Mouse (Mus musculus) C2C12 (cell line): ENCODE data around the gene Gm20388. TPM values are rescaled to one million over a fixed set of nuclear protein-coding genes. Genes with fewer than 3 reads are reported as not detected.

ENCODE experiments used
- H3K27me3 ChIP-seq: one replicate; pipeline ENCODE4 v1.6.1; 2011; ENCODE audit not compliant: control insufficient read depth, insufficient read depth, insufficient read length
- H3K36me3 ChIP-seq: one replicate; pipeline ENCODE4 v1.6.1; 2011; ENCODE audit not compliant: control insufficient read depth, insufficient read depth
- H3K4me3 ChIP-seq: one replicate; pipeline ENCODE4 v1.5.1; 2011; ENCODE audit warnings: mild to moderate bottlenecking, control low read depth; ENCODE audit not compliant: poor library complexity, insufficient read depth, severe bottlenecking
- H3K79me2 ChIP-seq: one replicate; pipeline ENCODE4 v1.6.1; 2011; ENCODE audit not compliant: control insufficient read depth, insufficient read depth
- H3K79me3 ChIP-seq: one replicate; pipeline ENCODE4 v1.6.1; 2011; ENCODE audit warnings: low read depth, control low read depth
- H3ac ChIP-seq: one replicate; pipeline ENCODE3; 2011; ENCODE audit warnings: low read depth; ENCODE audit not compliant: control insufficient read depth, insufficient read length
- CEBPB ChIP-seq: IDR thresholded peaks from one replicate; pipeline ENCODE4 v1.6.1; 2011; ENCODE audit warnings: low read depth, mild to moderate bottlenecking, control low read depth, moderate library complexity
- CTCF ChIP-seq: IDR thresholded peaks from one replicate; pipeline ENCODE4 v1.5.1; 2011; ENCODE audit not compliant: control insufficient read depth, insufficient read depth, insufficient read length
- FOSL1 ChIP-seq: IDR thresholded peaks from one replicate; pipeline ENCODE4 v1.8.0; 2011; ENCODE audit warnings: mild to moderate bottlenecking, low read length; ENCODE audit not compliant: poor library complexity, insufficient read depth, severe bottlenecking
- MAX ChIP-seq: IDR thresholded peaks from one replicate; pipeline ENCODE4 v1.6.1; 2011; ENCODE audit warnings: mild to moderate bottlenecking, control low read depth
- MYOD1 ChIP-seq: IDR thresholded peaks from one replicate; pipeline ENCODE4 v1.6.1; 2011; ENCODE audit warnings: low read depth; ENCODE audit not compliant: control insufficient read depth, insufficient read length
- MYOG ChIP-seq: IDR thresholded peaks from one replicate; pipeline ENCODE4 v1.6.1; 2011; ENCODE audit not compliant: control insufficient read depth, insufficient read length; ENCODE audit errors: extremely low read depth
- USF1 ChIP-seq: IDR thresholded peaks from one replicate; pipeline ENCODE4 v1.6.1; 2011; ENCODE audit warnings: low read depth, mild to moderate bottlenecking, control low read depth, moderate library complexity
- polyA plus RNA-seq: library from polyadenylated mRNA; unstranded; fragments of >200 nt; fragmentation: generic; extraction: Trizol; gene quantifications from one replicate; pipeline ENCODE4 v1.2.1, GENCODE M21; 2012; ENCODE audit warnings: missing spikeins

Gene Gm20388
- polyA plus RNA-seq, 1 experiment: 15.0 TPM

DNA sequence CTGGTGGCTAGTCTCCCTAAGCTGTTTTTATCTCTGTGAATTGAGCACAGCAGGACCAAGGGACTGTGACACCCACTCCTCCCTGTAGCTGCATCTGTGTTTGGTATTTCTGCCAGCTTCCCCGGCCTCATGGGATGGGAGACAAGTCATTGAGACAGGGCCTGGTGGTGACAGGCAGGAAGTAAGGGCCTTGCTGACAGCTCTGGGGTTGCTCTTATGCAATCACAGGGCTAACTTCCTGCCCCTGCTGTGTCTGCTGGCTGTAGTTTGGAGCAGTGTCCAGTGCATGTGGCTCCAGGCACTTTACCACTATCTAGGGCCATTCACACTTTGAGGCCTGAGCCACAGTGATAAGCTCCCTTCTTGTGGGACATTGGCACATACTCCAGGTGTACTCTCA lies 130.2 kb downstream of the Gm20388 start:
- H3K79me3 ChIP-seq: no peaks in the 10 kb centered on the region
- H3K4me3 ChIP-seq: no peak overlapping the region
- H3K36me3 ChIP-seq: no peaks in the 10 kb centered on the region
- no peaks in the 10 kb centered on the region for H3K27me3 ChIP-seq
- TF ChIP-seq FOSL1 (no peak), CEBPB (peak; percentile 79)
- H3K79me2 ChIP-seq: no peaks in the 10 kb centered on the region
- no peak overlapping the region for H3ac ChIP-seq

DNA sequence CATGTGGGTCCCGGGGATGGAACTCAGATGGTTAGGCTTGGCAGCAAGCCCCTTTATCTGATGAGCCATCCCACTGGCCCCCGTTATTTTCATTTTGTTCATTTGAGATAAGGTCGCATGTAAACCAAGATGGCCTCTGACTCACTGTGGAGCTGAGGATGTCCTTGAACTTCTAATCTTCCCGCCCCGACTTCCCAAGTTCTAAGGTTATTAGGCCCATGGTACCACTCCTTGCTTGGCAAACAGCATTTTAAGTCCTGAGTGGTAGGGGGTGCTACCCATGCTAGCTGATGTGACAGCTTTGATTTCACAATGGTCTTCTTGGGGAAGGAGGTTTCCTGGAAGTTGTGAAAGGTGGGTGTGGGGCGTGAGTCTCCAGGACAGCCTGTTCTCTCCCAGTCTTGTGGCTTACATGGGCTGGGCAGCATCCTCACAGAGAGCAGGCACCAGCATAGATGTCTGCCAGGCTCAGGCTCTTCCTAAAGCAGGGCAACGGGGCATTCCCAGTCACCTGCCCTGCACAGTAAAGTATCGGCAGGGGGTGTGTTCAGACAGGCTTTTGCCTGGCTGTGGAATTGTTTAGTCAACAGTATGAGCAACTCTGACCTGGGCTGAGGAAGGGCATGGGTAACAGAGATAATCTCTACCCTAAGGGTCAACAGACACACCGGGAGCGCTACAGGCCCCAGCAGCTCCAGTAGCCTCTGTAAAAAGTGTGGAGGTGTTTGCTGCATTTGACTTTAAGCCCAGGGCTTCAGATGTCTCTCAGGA lies 132.1 kb downstream of the Gm20388 start:
- Histone ChIP-seq H3K36me3 (no peaks in the 10 kb centered on the region), H3K4me3 (no peak overlapping the region), H3K79me3 (no peaks in the 10 kb centered on the region), H3K27me3 (no peaks in the 10 kb centered on the region), H3K79me2 (no peaks in the 10 kb centered on the region), H3ac (no peak overlapping the region)
- TF ChIP-seq MYOD1: no peak
- TF ChIP-seq CTCF: no peak
- TF ChIP-seq MAX: no peak
- TF ChIP-seq CEBPB: no peak
- no peak for TF ChIP-seq USF1
- no peak for TF ChIP-seq FOSL1
- TF ChIP-seq MYOG: no peak

DNA sequence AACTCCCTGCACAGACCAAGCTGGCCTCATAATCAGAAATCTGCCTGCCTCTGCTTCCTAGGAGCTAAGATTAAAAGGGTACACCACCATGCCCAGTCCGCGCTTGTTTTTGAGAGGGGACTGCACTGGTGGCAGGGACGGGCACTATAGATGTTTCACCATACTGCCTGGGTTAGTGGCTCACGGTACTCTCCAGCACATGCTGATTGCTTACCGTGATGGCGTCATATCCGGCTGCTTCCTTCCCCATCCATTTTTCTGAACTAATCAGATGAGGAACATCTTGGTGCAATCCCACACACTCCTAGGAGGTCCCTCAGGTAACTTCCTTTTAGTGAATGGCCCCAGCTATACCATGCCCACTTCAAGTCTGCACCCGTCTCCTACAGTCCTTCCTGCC lies 134.3 kb downstream of the Gm20388 start:
- TF ChIP-seq MYOG (no peak), USF1 (no peak), CTCF (no peak), CEBPB (no peak), MAX (no peak), MYOD1 (no peak), FOSL1 (no peak)
- no peaks in the 10 kb centered on the region for H3K36me3 ChIP-seq
- no peaks in the 10 kb centered on the region for H3K79me3 ChIP-seq
- H3K4me3 ChIP-seq: no peak overlapping the region
- H3K79me2 ChIP-seq: no peaks in the 10 kb centered on the region
- H3ac ChIP-seq: no peak overlapping the region
- H3K27me3 ChIP-seq: no peaks in the 10 kb centered on the region

DNA sequence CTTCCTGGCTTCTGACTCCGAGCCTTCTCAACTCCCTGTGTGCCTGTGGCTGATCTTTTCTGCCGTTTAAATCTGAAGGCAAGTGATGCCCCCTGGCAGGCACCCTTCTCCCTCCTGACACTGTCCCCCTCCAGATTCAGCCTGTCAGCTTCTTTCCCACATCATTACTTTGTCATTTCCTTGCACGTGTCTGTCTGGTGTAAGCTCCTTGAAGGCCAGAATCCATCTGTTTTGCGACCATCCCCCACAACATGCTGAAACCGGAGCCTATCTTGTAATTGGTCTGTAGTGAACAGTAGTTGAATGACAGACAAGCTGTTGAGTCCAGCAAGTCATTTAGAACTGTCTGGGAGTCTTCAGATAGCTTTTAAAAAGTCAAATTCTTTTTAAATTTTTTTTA lies 134.8 kb downstream of the Gm20388 start:
- Histone ChIP-seq H3K4me3 (no peak overlapping the region), H3K27me3 (no peaks in the 10 kb centered on the region)
- TF ChIP-seq USF1 (no peak), MAX (no peak), MYOD1 (no peak), FOSL1 (no peak), MYOG (no peak), CEBPB (no peak), CTCF (no peak)

DNA sequence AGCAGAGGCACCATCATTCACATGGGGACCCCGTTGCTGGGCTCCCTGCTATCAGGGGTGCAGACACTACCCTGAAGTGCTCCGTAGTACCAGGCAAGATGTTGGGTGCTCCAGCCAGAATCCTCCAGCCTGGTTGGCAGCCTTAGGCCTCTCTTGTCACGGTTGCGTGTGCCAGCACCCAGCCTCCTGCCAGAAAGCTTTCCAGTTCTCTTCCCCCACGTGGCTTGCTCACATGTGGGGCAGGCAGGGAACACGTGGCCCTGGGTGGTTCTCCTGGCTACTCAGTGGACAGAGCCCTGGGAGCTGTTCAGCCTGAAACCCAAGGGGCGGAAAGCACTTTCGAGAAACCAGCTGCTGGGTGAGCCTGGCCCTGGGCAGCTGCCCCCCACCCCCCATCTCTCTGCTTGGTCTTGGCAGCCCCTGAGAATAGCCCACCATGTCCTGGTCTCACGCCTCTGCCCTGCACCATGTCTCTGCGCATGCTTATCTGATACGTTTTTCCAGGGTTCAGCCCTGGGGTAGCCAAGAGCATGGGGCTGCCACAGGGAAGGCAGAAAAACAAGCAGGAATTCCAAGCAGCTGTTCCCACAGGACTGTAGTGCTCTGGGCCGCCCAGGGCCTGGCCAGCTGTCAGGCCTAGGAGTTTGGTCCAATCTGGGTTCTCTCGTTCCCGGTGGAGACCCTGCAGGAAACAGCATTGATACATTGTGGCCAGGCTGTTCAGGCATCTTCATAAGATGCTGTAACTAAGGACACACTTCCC lies 135.8 kb downstream of the Gm20388 start:
- H3K79me2 ChIP-seq: no peaks in the 10 kb centered on the region
- H3ac ChIP-seq: no peak overlapping the region
- H3K27me3 ChIP-seq: no peaks in the 10 kb centered on the region
- H3K4me3 ChIP-seq: no peak overlapping the region
- no peaks in the 10 kb centered on the region for H3K36me3 ChIP-seq
- no peak for TF ChIP-seq CEBPB
- TF ChIP-seq USF1: no peak
- TF ChIP-seq MAX: no peak
- no peak for TF ChIP-seq FOSL1
- no peak for TF ChIP-seq MYOD1
- TF ChIP-seq CTCF: no peak
- no peak for TF ChIP-seq MYOG
- no peaks in the 10 kb centered on the region for H3K79me3 ChIP-seq

More for the DNA sequence above, 134.8 kb downstream of the Gm20388 start:
- H3K36me3 ChIP-seq: no peaks in the 10 kb centered on the region
- H3K79me2 ChIP-seq: no peaks in the 10 kb centered on the region
- no peaks in the 10 kb centered on the region for H3K79me3 ChIP-seq
- H3ac ChIP-seq: no peak overlapping the region

DNA sequence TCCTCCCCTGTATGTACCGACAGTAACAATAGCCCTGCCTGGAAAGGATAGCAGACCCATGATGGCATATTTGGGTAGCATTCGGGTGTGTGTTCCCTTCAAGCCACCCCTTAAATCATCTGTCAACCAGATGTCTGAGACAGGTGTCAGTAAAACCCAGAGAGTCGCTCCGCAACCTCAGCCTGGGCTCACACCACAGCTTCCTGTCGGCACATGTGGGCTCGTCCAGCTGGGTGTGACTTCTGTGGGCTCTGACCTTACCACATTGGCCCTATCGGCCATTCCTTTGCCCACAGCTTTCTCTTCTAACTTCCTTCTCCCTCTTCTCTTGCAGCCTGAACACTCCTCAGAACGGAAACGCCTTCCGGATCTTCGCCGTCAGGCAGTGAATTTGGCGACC lies 139.3 kb downstream of the Gm20388 start:
- no peaks in the 10 kb centered on the region for H3K79me2 ChIP-seq
- H3K79me3 ChIP-seq: no peaks in the 10 kb centered on the region
- peaks cover 4% of the 10 kb centered on the region for H3K27me3 ChIP-seq
- no peak overlapping the region for H3K4me3 ChIP-seq
- no peaks in the 10 kb centered on the region for H3K36me3 ChIP-seq
- no peak overlapping the region for H3ac ChIP-seq
- TF ChIP-seq MYOD1: peak; percentile 85
- TF ChIP-seq FOSL1: no peak
